Comparison of ENCODE assay signal across 10 mouse cellular contexts in the genomic region with DNA sequence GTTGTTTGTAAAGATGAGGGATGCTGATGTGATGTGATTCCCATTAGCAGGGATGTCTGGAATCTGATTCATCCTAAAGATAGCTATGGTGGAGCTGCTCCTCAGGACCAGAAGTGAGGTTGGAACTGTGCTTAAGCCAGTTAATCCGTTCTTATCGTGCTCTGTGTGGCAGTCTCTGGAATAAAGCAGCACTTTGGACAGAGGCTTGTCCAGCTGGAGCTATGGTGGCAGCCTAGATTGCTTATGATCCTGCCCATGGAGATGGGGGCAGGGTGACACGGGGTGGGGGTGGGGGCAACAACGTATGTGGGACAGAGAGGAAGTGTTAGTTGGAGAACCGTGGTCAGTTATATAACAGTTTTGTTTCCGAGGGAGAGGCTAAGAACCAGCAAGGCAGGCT.
DNase-seq lines count a peak whose midpoint lies in the region; ATAC-seq lines count a peak whose summit lies in the region.
"Had no signal": no experiment of that assay in that cellular context is flagged by ENCODE, and none has a peak within 500 bp of the region (broad histone marks: within the 10 kb centered on the region; RNA-seq: fewer than 3 reads in every experiment).

No protein-coding gene starts in this region.

- no peak for DNase-seq in kidney, postnatal 14 days
- no peak for DNase-seq in ovary, adult 18-20 months (ENCODE audit: low spot score)
- no peak for DNase-seq in spleen, adult 18-20 months
- DNase-seq: cerebellum, adult 8-10 months had no signal

- H3K36me3 ChIP-seq in kidney, embryonic 14.5 days (ENCODE audit: control insufficient read depth, insufficient read depth, low read length) = no peaks in the 10 kb centered on the region
- H3K36me3 ChIP-seq in embryonic facial prominence, embryonic 12.5 days = no peaks in the 10 kb centered on the region
- H3K36me3 ChIP-seq in hindbrain, embryonic 16.5 days (ENCODE audit: control insufficient read depth, insufficient read depth, low read length) = no peaks in the 10 kb centered on the region
- no peaks in the 10 kb centered on the region for H3K36me3 ChIP-seq in neural tube, embryonic 13.5 days
- H3K36me3 ChIP-seq: G1E had no signal

- no peaks in the 10 kb centered on the region for H3K9me3 ChIP-seq in kidney, embryonic 14.5 days (ENCODE audit: control insufficient read depth, low read length)
- no peaks in the 10 kb centered on the region for H3K9me3 ChIP-seq in embryonic facial prominence, embryonic 12.5 days
- H3K9me3 ChIP-seq in hindbrain, embryonic 16.5 days (ENCODE audit: control insufficient read depth, low read length) = no peaks in the 10 kb centered on the region
- H3K9me3 ChIP-seq in neural tube, embryonic 13.5 days = no peaks in the 10 kb centered on the region

- no peak overlapping the region for H3K27ac ChIP-seq in kidney, embryonic 14.5 days (ENCODE audit: low read depth, low read length)
- no peak overlapping the region for H3K27ac ChIP-seq in embryonic facial prominence, embryonic 12.5 days
- no peak overlapping the region for H3K27ac ChIP-seq in hindbrain, embryonic 16.5 days (ENCODE audit: low read depth, low read length)
- H3K27ac ChIP-seq in neural tube, embryonic 13.5 days (replicated peaks) = no peak overlapping the region

- no peak overlapping the region for H3K9ac ChIP-seq in kidney, embryonic 14.5 days (ENCODE audit: low read depth, low read length)
- H3K9ac ChIP-seq in embryonic facial prominence, embryonic 12.5 days = no peak overlapping the region
- peak overlapping the region; percentile 15; the same call in 1 of the 2 replicates for H3K9ac ChIP-seq in hindbrain, embryonic 16.5 days (ENCODE audit: low read depth, low read length)
- H3K9ac ChIP-seq in neural tube, embryonic 13.5 days = peak overlapping the region; percentile 92

- no peaks in the 10 kb centered on the region for H3K27me3 ChIP-seq in kidney, embryonic 14.5 days (ENCODE audit: control insufficient read depth, insufficient read depth, low read length)
- no peaks in the 10 kb centered on the region for H3K27me3 ChIP-seq in embryonic facial prominence, embryonic 12.5 days
- no peaks in the 10 kb centered on the region for H3K27me3 ChIP-seq in hindbrain, embryonic 16.5 days (replicated peaks; ENCODE audit: control insufficient read depth, insufficient read depth, low read length)
- H3K27me3 ChIP-seq in neural tube, embryonic 13.5 days = no peaks in the 10 kb centered on the region

- peaks cover 19% of the 10 kb centered on the region for H3K4me1 ChIP-seq in kidney, embryonic 14.5 days (ENCODE audit: control insufficient read depth, insufficient read depth, low read length)
- H3K4me1 ChIP-seq in embryonic facial prominence, embryonic 12.5 days = peaks cover 19% of the 10 kb centered on the region
- peaks cover 25% of the 10 kb centered on the region for H3K4me1 ChIP-seq in hindbrain, embryonic 16.5 days (ENCODE audit: control insufficient read depth, insufficient read depth, low read depth, low read length)
- peaks cover 50% of the 10 kb centered on the region for H3K4me1 ChIP-seq in neural tube, embryonic 13.5 days (replicated peaks)

- 12% methylated on average over 6 of the region's 6 CpGs for WGBS in kidney, embryonic 14.5 days
- WGBS in embryonic facial prominence, embryonic 12.5 days = 11% methylated on average over 6 of the region's 6 CpGs
- WGBS in hindbrain, embryonic 16.5 days = 16% methylated on average over 6 of the region's 6 CpGs
- WGBS in neural tube, embryonic 13.5 days = 11% methylated on average over 6 of the region's 6 CpGs

- H3K4me3 ChIP-seq in kidney, embryonic 14.5 days (ENCODE audit: low read length) = peak overlapping the region; percentile 85; the same call in 1 of the 2 replicates
- peak overlapping the region; percentile 85; the same call in 1 of the 2 replicates for H3K4me3 ChIP-seq in embryonic facial prominence, embryonic 12.5 days
- H3K4me3 ChIP-seq in hindbrain, embryonic 16.5 days (ENCODE audit: low read length) = peak overlapping the region; percentile 94
- peak overlapping the region; percentile 93 for H3K4me3 ChIP-seq in neural tube, embryonic 13.5 days

- H3K4me2 ChIP-seq in kidney, embryonic 14.5 days (replicated peaks; ENCODE audit: low read depth, low read length) = peak overlapping the region; percentile 84
- peak overlapping the region; percentile 72 for H3K4me2 ChIP-seq in embryonic facial prominence, embryonic 12.5 days (replicated peaks)
- H3K4me2 ChIP-seq in hindbrain, embryonic 16.5 days (ENCODE audit: low read length) = peak overlapping the region; percentile 80
- H3K4me2 ChIP-seq in neural tube, embryonic 13.5 days = peak overlapping the region; percentile 73

- no peak for ATAC-seq in kidney, embryonic 14.5 days (ENCODE audit: low FRiP score, low TSS enrichment)
- no peak for ATAC-seq in embryonic facial prominence, embryonic 12.5 days (ENCODE audit: insufficient number of reproducible peaks, insufficient read depth, low FRiP score, low TSS enrichment)
- ATAC-seq in hindbrain, embryonic 16.5 days = no peak
- no peak for ATAC-seq in neural tube, embryonic 13.5 days (ENCODE audit: low read depth)
- no peak for ATAC-seq in monocyte, adult 5-6 weeks (replicated peaks; ENCODE audit: insufficient number of reproducible peaks, low FRiP score, low TSS enrichment, poor library complexity, severe bottlenecking)

Comparison
In these comparisons a context has a peak if more than half of its experiments do, and no peak if none do; other contexts are left out.
1. H3K9ac ChIP-seq: peak in hindbrain, embryonic 16.5 days (single experiment) and neural tube, embryonic 13.5 days (single experiment); none in kidney, embryonic 14.5 days (single experiment) and embryonic facial prominence, embryonic 12.5 days (single experiment).
2. Peak in every context shown above with its lines, with median percentiles within 50 percentile points of each other: H3K4me2 ChIP-seq and H3K4me3 ChIP-seq.